Mouse (Mus musculus): ENCODE measurements around the gene Cep152. TPM values are rescaled to one million over a fixed set of nuclear protein-coding genes. Genes with fewer than 3 reads are reported as not detected.

Cep152 gene
- 1 to 10 TPM; 2.6 to 3.6 TPM for total RNA-seq (2021)

DNA sequence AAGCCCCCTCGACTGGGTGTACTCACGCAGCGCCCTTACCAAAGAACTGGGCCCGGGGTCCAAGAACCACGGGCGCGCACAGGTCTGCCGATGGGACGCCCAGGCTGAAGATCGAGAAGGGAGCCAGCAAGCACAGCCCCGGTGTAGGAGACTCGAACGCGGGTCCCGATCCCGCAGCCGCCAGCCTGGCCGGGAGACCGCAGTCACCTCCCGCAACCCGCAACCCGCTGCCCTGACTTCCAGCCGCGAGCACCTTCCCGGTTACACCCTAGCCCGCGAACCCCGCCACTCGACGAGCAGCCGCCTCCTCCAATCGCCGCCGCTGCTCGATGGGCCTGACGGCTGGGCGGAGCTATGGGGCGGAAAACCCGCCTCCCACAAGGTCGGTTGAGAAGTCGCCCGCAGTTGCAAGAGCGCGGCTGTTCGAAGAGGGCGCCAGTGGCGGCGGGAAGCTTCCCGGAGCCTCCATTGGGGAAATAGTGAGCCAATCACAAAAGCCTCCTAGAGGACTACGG is at the start of gene Cep152:
Gene Cep152 (minus strand): TSS at position 277 of the 515 bp plus-strand sequence.
- intact Hi-C loops (cut with DNase I): no loop called here
- DNase-seq: peak; percentile 98

DNA sequence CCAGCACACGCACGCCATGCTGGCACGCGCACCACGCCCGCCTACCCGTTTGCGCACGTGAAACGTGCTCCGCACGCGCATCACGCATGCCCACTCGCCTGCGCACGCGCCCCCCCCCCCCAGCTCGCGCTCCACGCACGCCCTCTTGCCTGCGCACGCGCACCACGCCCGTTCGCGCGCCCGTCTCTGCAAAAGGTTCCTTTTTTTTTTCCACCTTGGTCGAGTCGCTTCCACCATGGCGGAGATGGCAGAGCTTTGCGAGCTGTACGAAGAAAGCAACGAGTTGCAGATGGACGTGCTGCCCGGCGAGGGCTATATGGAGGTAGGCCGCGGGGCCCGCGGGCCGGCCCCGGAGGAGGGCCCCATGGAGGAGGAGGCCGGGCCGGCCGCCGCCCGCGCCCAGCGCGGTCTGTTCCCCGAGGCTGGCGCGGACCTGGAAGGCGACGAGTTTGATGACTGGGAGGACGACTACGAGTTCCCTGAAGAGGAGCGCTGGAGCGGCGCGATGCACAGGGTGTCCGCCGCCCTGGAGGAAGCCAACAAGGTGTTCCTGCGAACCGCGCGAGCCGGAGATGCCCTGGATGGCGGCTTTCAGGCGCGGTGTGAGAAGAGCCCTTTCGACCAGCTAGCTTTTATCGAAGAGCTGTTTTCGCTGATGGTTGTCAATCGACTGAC is 48.2 kb upstream of the Cep152 start, which contains the start of gene Eid1:
Gene Eid1 (plus strand): TSS at position 139 of the 675 bp plus-strand sequence.
- DNase-seq: peak; percentile 96
- intact Hi-C loops (cut with DNase I): loop anchor here (5.0 kb wide), 1 partner anchor 49 kb away; the partner anchor contains the start of gene Shc4

DNA sequence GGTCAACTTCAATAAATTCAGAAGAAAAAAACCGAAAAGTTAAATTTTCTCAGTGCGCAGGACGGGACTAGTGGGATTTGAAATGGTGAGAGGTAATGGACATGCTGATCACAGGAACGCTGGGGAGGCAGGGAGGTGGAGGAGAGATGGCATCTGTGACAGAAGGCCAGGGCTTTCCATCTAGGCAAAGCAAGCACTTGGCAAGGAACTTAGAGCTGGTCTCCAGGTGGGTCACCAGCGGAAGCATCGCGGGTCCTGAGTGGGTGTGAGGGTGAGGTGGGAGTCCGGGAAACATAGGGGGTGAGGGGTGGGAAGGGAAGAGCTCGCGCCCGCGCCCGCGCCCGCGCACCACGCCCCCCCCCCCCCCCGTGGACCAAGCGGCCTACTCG is 47.6 kb upstream of the Cep152 start:
- no peak for DNase-seq
- intact Hi-C loops (cut with DNase I): loop anchor here (5.0 kb wide), 1 partner anchor 50 kb away; the partner anchor contains the start of gene Shc4

DNA sequence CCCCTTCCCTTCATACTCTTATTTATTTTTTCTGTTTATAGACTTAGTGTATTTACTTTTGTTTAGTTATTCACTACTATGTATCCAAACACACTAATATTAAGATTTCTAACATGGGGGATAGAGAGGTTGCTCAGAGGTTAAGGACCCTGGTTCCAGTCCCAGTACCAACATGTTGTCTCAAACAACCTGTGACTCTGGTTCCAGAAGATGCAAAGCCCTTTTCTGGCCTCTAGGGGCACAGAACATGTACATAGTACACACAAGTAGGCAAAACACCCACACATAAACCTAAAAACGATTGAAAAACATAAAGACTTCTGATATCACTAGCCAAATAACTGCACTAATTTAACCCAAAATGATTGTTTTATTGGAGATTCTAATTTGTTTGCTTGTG is 45.9 kb upstream of the Cep152 start:
- intact Hi-C loops (cut with DNase I): loop anchor here (5.0 kb wide), 1 partner anchor 51 kb away; the partner anchor contains the start of gene Shc4
- no peak for DNase-seq

DNA sequence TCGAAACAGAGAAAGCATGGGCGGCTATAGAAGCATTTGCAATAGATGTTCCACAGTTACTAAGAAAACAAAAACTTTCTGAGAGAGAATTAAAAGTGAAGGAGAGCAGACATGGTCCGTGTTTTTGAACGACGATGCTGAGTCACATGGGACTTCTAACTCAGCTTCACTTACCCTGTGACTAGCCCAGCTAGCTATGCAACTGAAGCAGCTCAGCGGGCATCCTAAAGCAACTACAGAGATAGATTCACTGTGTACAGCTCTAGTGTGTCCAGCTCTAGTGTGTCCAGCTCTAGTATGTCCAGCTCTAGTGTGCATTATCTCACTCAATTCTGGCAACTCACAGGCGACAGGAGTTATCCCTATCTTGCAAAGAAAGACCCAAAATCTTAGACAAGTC is 42.8 kb upstream of the Cep152 start:
- intact Hi-C loops (cut with DNase I): no loop called here
- no peak for DNase-seq

DNA sequence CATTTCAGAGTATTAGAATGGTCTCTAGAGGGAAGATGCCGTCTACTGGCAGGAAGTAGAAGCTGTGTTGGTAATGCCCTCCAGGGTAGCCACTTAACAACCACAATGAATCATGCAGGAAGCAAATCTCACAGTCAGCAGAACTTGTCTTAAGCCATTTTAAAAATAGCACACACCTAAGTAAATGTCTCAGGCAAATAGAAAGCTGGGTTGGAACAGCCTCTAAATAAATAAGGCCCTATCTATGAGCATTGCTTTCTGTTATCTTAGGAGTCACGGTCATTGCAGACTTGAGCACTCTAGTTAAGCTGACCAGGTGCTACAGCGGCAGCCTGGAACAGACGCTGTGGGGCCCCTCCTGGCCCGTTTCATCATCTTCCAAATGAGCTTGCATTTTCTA is 42.3 kb upstream of the Cep152 start:
- intact Hi-C loops (cut with DNase I): no loop called here
- no peak for DNase-seq

DNA sequence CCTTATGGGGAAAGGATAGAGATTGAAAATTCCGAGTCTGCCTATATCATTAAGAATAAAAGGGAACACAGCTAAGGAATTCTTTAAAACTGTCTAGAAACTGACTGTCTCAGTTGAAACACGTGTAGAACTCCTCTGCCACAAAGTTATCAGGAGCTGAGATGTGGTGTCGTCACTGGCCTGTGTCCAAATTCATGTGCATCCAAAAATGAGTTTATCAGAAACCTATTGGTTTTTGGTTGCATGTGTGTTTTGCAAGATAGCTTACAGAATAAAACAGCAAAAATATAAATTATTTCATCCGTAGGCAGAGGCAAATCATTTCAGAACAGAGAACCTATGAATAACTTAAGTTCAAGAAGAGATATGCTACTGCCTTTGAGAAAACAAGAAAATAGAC is 41.8 kb upstream of the Cep152 start:
- DNase-seq: no peak
- intact Hi-C loops (cut with DNase I): no loop called here

DNA sequence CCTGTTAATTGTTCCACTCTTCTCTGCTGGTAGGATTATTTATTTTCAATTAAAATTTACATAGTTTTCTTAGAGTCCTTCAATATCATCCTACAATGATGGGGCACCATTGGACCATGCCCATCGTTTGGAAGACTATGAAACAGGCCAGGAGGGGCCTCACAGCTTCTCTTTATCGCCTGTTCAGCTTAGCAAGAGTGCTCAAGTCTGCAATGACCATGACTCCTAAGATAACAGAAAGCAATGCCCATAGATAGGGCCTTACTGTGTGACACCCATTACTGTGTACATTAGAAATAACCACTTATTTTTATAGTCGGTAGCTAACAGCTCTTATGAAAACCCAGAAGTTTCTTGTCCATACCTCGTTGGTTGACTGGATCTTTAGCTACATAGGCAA is 41.0 kb upstream of the Cep152 start:
- intact Hi-C loops (cut with DNase I): no loop called here
- no peak for DNase-seq

DNA sequence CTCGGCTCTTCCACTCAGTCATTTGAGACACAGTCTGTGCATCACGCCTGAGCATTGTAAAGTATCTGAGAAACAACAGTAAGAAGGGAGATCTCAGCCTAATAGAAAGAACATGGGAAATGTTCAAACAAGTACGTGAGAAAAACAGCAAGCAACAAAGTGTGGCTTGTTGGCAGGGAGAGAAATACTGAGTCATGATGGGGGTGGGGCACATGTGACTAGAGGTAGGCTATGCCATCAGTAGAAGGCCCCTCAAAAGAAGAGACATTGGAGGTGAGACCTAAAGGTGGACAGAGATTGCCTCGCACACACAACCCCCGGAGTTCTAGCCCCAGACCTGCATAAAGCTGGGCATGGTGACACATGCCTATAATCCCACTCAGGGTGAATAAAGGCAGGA is 40.3 kb upstream of the Cep152 start:
- DNase-seq: no peak
- intact Hi-C loops (cut with DNase I): no loop called here

DNA sequence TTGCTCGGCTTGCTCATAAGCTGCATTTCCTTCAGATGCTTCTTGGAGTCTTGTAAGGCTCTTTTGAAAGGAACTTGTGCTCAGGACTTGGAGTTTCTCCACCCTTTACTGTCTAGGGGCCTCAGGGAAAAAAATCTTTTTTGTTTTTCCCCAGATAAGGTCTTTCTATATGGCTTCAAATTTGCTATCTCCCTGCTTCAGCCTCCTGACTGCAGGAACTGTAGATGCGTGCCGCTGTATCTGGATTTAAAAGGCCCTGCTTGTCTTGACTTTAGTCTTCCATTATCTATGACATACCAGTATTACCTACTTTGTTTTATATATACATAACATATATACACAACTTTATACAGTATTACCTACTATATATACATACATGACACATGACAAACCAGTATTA is 37.6 kb upstream of the Cep152 start:
- intact Hi-C loops (cut with DNase I): no loop called here
- no peak for DNase-seq

DNA sequence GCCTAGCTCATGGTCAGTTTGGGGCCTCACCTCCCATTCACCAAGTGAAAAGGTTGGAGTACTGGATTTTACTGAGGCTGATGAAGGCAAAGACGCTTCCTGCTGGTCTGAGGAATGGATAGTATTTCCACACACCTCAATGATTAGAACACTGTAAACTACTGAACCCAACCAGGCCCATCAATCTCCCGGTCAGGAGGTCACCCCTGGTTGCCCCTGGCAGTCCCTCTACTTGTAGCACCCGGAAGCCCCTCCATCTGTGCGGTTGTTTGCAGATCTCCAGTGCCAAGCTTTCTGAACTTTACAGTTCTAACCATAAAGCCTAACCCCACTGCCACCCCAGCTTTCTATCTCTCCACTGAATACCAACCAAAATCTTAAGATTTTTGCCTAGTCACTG is 36.2 kb upstream of the Cep152 start:
- intact Hi-C loops (cut with DNase I): no loop called here
- no peak for DNase-seq

DNA sequence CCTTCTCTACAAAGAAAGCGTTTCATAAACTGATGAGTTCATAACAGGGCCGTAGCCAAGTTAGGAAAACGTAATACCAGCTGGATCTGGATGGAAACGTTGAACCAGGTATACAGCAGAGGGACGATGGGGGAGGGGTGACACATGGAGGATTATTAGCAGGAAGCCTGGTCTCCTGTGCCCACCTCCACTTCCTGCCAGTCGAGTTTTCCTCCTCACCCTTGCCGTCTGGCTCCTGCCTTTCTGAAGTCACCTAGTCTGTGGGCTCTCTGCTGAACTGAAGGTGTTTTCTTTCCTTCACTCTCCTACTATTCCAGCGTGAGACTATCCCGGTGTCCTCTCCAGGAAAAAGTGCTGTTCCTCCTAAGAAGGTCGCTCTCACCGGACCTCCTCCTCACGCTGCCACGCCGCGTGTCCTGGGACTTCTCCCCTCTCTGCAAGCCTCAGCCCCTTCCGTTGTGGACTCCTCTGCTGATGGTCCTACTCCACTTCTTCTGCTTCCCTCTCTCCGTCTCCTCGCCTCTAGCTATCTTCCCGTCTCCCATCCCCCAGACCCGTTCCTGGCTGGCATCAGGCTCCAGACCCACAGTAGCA is 35.7 kb upstream of the Cep152 start:
- intact Hi-C loops (cut with DNase I): no loop called here
- no peak for DNase-seq

DNA sequence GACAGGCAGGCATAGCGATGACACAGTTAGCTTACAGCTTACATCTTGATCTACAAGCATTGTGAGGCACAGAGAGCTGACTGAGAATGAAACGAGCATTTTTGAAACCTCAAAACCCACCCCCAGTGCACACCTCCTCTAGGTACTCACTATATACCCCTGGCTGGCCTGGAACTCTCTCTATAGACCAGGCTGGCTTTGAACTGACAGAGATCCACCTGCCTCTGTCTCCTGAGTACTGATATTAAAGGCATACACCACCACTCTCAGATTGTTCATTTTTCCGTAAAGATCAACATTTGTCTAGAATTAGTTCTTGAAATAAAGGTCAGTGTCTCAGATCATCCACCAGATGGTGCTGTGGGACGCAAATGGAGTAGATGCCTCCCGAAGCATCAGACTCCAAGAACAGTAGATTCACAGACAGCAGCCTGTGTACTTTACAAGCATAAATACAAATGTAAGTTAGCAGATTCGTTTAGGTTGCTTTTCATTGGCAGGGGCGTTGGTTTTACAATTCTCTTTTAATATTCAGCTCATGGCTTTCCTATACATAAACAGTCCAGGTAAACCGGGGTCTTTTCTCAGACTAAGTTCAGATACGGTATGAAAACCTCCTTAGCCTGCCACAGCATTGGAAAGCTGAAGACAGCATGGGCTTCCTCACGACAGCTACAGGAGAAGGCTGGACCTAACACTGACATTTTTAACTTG is 35.1 kb upstream of the Cep152 start:
- intact Hi-C loops (cut with DNase I): loop anchor here (5.0 kb wide), 1 partner anchor 72 kb away; no protein-coding TSS in a partner anchor
- DNase-seq: peak; percentile 66

DNA sequence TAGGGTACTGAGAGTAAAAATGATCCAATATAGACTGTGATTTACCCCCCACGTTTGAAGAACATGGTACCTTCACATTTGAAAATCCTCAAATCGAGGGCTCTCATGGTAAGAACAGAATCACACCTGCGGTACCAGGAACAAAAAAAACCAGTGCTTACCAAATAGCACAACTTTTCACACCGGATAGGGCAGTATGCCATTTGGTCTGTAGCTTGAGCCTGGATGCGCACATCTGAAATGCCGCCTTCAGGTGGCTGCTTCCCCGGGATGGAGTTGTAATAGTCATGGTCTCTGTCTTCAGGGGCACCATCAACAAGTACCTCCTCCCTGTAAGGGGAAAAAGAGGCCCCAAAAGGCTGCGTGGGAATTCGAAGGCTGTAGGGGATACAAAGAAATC is 30.5 kb upstream of the Cep152 start:
- no peak for DNase-seq
- intact Hi-C loops (cut with DNase I): loop anchor here (5.0 kb wide), 1 partner anchor 77 kb away; no protein-coding TSS in a partner anchor

DNA sequence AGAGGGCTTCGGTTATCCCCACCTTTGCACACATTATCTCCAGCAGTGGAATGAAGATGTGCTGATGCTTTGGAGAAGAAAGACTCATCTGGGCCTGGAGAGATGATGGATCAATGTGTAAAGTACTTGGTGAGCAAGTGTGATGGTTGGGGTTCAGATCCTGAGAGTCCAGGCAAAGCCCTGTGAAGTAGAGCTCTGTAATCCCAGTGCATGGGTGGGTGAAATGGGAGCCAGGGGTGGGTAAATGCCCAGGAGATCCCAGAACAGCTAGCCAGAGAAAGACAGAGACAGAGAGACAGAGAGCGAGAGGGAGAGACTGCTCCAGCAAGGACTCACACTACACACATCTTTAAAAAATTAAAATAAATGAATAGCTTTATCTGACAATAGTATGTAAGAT is 28.4 kb upstream of the Cep152 start:
- intact Hi-C loops (cut with DNase I): no loop called here
- no peak for DNase-seq

DNA sequence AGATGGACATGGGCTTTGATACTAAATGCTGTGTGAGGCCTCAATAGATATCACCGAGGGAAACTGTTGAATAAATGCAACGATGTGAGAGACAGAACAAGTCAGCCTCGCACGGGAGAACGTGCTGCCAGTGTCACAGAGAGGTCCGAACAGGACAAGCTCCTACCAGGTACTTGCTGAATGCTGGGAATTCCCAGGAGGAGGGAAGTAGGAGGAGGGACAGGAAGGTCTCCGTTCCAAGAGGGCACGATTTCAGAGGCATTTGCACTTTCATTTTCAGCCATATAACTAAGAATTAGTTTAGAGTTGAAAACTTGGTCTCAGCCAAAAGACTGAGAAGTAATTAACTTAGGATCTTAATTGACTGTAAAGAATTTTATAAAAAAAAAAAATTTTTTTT is 26.6 kb upstream of the Cep152 start:
- no peak for DNase-seq
- intact Hi-C loops (cut with DNase I): no loop called here

DNA sequence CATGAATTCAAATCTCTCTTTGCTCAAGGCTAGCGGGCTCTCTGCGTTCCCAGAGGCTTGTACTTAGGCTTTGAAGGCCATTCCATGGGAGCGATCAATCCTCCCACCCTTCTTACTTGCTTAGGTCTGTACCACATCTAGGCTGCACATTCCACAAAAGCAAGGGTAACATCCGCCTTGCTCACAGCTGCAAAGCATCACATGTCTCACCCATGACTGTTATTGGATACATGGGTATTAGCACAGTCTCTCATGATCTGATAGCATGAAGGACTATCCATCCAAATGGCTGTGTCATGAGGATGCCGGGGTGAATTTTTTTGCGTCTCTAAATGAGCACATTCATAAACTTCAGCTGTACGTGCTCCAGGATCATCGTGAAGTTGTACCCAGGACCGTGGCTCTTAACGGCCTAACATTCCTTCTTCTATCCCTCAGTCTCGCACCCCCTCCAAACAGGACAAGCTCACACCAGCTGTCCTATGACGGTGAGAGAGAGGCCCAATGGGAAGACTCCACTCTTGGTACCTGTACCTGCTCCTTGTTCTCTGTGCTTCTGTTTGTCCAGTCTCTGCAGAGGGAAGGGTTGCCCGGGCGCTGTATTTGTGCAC is 25.9 kb upstream of the Cep152 start:
- no peak for DNase-seq
- intact Hi-C loops (cut with DNase I): no loop called here

DNA sequence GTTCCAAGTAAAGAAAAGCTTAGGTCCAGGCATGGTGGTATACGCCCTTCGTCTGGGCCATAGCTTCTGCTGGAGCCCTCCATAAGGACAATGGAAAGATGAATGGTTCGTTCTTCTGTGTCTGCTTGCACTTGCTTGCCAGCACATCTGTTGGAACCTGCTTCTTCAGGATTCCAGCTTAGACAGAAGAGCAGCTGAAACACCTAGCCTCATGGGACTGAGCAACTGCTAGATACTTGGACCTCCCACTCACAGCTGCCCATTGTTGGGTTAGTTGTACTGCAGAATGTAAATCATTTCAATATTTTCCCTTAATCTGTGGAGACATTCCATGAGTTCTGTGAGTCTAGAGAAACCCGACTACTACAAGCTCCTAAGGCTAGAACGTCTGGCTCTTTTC is 25.1 kb upstream of the Cep152 start:
- intact Hi-C loops (cut with DNase I): no loop called here
- DNase-seq: no peak

DNA sequence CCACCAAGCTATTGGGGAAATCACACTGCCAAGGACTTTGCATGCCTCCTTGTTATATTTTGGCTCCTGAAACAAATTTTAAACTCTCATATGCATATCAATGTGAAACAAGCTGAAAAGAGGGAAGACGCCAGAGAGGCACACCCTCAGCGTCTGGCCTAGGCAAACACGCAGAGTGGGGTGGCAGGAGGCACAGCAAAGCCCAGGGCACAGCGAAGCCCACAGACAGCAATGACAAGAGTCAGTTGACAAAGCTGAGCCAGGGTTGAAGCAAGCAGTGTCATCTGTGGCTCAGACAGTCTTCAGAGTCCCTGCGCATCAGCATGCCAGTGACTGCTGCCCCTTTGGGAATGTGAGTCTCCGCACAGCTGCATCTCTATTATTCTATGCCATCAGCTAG is 20.0 kb upstream of the Cep152 start:
- intact Hi-C loops (cut with DNase I): no loop called here
- DNase-seq: no peak

DNA sequence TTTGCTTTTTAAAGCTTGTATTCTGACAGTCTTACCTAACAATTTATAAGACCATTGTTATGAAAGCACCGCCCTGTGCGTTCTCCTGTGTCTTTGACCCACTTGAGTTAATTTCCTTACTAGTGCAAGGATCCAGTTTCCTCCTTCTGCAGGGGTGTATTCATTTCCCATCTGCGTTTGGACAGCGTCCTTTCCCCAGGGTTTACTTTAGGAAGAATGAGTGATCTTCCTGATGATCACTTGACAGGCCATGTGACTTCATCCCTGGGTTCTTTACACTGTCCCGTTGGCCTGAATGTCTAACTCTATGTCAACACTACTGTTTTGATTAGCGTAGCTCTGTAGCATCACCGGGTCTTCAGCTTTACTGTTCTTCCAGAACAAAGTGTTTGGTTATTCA is 12.4 kb upstream of the Cep152 start:
- intact Hi-C loops (cut with DNase I): no loop called here
- no peak for DNase-seq

DNA sequence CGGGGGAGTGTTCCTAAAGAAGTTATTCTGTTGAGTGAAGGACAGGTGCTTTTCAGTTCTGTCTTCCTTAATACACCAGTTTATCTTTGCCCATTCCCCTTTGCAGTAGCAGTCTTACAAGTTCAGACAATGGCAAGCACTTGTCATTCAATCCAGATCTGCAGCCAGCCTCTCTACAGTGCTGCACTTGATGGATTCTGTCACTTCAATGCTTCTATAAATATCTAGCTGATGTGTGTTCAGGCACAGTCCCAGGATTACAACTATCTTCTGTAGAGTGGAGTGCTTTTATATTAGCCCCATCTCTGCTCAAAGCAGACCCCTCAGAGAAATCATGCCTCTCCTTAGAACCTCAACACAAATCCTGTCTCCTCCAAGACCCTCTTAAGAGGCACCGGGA is 5.1 kb upstream of the Cep152 start:
- intact Hi-C loops (cut with DNase I): no loop called here
- DNase-seq: no peak

All from left cerebral cortex, postnatal 4 days (tissue).